Mouse (Mus musculus) right cerebral cortex, adult 2 months (tissue): ENCODE measurements around the gene Actrt2.

Experiments used
- DNase-seq, 2 experiments: peaks; one replicate each; pipeline ENCODE4 v3.0.0; 2021 to 2022; ENCODE audit warnings: low spot score in 2 of 2

Actrt2 gene

GRCm38 (mm10) chr4:154683068-154683752, 15.5 kb upstream of the Actrt2 start:
- DNase-seq, result no peak

- no peak for DNase-seq
Observed at GRCm38 (mm10) chr4:154682311-154682710, 14.6 kb upstream of the Actrt2 start.

GRCm38 (mm10) chr4:154675441-154676000, 7.9 kb upstream of the Actrt2 start:
- no peak for DNase-seq

GRCm38 (mm10) chr4:154674966-154675365, 7.3 kb upstream of the Actrt2 start:
- peak in 1 of 2 experiments; percentile 16 for DNase-seq

- DNase-seq, result peak; percentile 45 to 66
Observed at GRCm38 (mm10) chr4:154674541-154674940, 6.9 kb upstream of the Actrt2 start.

- DNase-seq, result no peak
Observed at GRCm38 (mm10) chr4:154673986-154674385, 6.3 kb upstream of the Actrt2 start.

GRCm38 (mm10) chr4:154672027-154672426, 4.4 kb upstream of the Actrt2 start:
- no peak for DNase-seq

GRCm38 (mm10) chr4:154671232-154671912, 3.7 kb upstream of the Actrt2 start:
- DNase-seq, result no peak

GRCm38 (mm10) chr4:154662681-154663215, 4.9 kb downstream of the Actrt2 start:
- no peak for DNase-seq

- no peak for DNase-seq
Observed at GRCm38 (mm10) chr4:154661256-154661655, 6.4 kb downstream of the Actrt2 start.

- DNase-seq, result no peak
Observed at GRCm38 (mm10) chr4:154660025-154660424, 7.6 kb downstream of the Actrt2 start.

- peak in 1 of 2 experiments; percentile 10 for DNase-seq
Observed at GRCm38 (mm10) chr4:154655134-154655910, 12.3 kb downstream of the Actrt2 start.

- no peak for DNase-seq
Observed at GRCm38 (mm10) chr4:154652494-154652893, 15.2 kb downstream of the Actrt2 start.

GRCm38 (mm10) chr4:154649083-154649747, 18.5 kb downstream of the Actrt2 start:
- DNase-seq, result peak; percentile 10 to 31

- no peak for DNase-seq
Observed at GRCm38 (mm10) chr4:154642496-154642895, 25.2 kb downstream of the Actrt2 start.

- DNase-seq, result no peak
Observed at GRCm38 (mm10) chr4:154641296-154642110, 26.2 kb downstream of the Actrt2 start.

GRCm38 (mm10) chr4:154640443-154641295, 27.0 kb downstream of the Actrt2 start:
- DNase-seq, result no peak

- no peak for DNase-seq
Observed at GRCm38 (mm10) chr4:154639591-154640442, 27.9 kb downstream of the Actrt2 start.

GRCm38 (mm10) chr4:154639126-154639525, 28.5 kb downstream of the Actrt2 start:
- no peak for DNase-seq
